Mouse (Mus musculus): ENCODE results near the gene Pcsk4. TPM values are rescaled to one million over a fixed set of nuclear protein-coding genes. Genes with fewer than 3 reads are reported as not detected.
A peak's percentile ranks its signal among the peaks of the same experiment; 100 is the strongest.
"Not testable (repeated sequence)": the region's sequence is repeated elsewhere in the genome, so short reads cannot be mapped to it uniquely, and the experiment has no call there.

The Pcsk4 gene
- polyA plus RNA-seq, 1 experiment from 2014 or later: 5.5 TPM

- Histone ChIP-seq H3K9me3 (no peaks in the 10 kb centered on the region; the same call in 1 of the 2 replicates), H3K27me3 (replicated peaks; ENCODE audit: low read depth, poor library complexity, severe bottlenecking) (peaks cover 100% of the 10 kb centered on the region), H3K36me3 (replicated peaks) (no peaks in the 10 kb centered on the region), H3K4me1 (peaks cover 28% of the 10 kb centered on the region), H3K4me3 (peak overlapping the region; percentile 45), H3K27ac (replicated peaks) (no peak overlapping the region)
- 7% methylated on average over 31 of the region's 31 CpGs for WGBS
- DNase-seq (ENCODE audit: low spot score): peak; percentile 59
Observed at GRCm38 (mm10) chr10:80357994-80358639, 28.8 kb upstream of the Pcsk4 start.

GRCm38 (mm10) chr10:80357336-80357735 is 28.0 kb upstream of the Pcsk4 start:
- Histone ChIP-seq H3K4me3 (peak overlapping the region; percentile 45), H3K27ac (replicated peaks) (no peak overlapping the region), H3K36me3 (replicated peaks) (no peaks in the 10 kb centered on the region), H3K27me3 (replicated peaks; ENCODE audit: low read depth, poor library complexity, severe bottlenecking) (peaks cover 100% of the 10 kb centered on the region), H3K4me1 (peaks cover 28% of the 10 kb centered on the region), H3K9me3 (no peaks in the 10 kb centered on the region; the same call in 1 of the 2 replicates)
- DNase-seq (ENCODE audit: low spot score): no peak
- WGBS: 41% methylated on average over 7 of the region's 7 CpGs

DNA sequence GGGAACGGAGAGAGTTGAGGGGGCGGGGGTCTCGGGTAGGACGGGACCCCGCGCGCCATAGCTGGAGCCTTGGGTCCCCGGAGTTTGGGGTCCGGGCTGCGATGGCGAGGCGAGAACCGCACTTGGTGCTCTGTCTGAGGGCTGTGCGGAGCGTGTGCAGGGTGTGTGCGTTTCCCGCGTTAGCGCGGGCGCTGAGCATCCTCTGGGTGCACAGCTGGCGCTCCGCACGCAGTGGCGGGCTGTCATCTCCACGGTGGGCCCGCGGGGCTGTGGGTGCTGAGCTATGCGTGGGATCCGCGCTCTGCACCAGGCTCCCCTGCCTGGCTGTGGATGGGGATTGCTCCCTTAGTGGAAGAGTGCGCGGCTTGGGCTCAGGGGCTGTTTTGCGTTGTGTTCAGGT is 27.4 kb upstream of the Pcsk4 start:
- Histone ChIP-seq H3K4me3 (peak overlapping the region; percentile 51), H3K4me1 (peaks cover 28% of the 10 kb centered on the region), H3K9me3 (no peaks in the 10 kb centered on the region), H3K27ac (replicated peaks) (no peak overlapping the region), H3K36me3 (replicated peaks) (no peaks in the 10 kb centered on the region), H3K27me3 (replicated peaks; ENCODE audit: low read depth, poor library complexity, severe bottlenecking) (peaks cover 100% of the 10 kb centered on the region)
- DNase-seq (ENCODE audit: low spot score): no peak
- 2% methylated on average over 34 of the region's 34 CpGs for WGBS

DNA sequence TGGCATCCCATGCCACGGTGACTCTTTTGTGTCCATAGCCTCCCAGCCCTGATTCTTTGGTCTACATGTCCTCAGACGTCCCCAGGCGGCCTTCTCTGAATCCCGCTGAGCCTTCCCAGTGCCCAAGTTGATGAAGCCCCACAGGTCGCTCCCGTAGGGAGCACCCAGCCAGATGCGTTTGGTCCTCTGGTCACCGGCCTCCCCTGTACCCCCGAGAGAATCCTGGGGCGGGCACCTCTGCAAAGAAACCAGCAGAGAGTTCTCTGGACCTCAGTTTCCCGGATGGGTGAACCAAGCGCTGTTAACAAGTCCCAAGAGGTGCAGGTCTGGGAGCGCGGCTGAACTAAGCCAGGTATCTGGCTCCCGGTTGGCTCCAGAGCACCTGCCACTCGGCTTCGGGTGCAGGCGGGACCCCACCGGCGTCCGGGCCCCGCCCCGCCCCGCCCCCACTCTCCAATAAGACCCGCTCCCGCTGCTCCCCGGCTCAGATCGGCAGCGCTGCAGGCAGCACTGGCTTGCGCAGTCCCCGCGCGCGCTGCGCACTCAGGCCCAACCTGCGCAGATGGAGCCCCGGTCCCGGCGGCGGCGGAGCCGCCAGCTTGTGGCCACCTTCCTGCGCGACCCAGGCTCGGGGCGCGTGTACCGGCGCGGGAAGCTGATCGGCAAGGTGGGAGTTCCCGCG is 26.8 kb upstream of the Pcsk4 start, which contains the start of gene Plk5:
TSS of gene Plk5 (plus strand) at position 459 of the 682 bp plus-strand sequence.
- DNase-seq (ENCODE audit: low spot score): peak; percentile 51
- Histone ChIP-seq H3K36me3 (replicated peaks) (no peaks in the 10 kb centered on the region), H3K4me1 (peaks cover 28% of the 10 kb centered on the region), H3K27me3 (replicated peaks; ENCODE audit: low read depth, poor library complexity, severe bottlenecking) (peaks cover 100% of the 10 kb centered on the region), H3K27ac (replicated peaks) (no peak within 1 kb of the TSS), H3K9me3 (no peaks in the 10 kb centered on the region), H3K4me3 (peak within 1 kb of the TSS; percentile 51)
- under 1% methylated on average over 53 of the region's 53 CpGs for WGBS

DNA sequence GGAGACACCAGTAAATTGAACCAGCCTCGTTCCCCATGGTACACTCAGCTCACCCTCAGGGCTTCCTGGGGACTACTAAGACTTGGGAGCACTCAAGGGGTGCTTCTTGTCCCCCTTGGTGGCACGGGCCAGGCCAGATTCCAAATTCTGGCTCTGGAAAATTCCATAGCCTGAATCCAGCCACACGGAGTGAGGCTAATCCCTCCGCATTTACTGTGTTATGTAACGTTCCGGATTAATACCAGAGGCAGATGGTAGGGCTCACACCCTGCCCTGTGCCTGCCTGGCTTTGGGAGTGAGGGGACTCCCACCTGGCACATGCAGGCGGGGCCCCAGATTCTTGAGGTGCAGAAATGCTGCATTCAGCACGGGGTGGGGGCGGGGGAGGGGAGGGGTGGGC is 26.1 kb upstream of the Pcsk4 start:
- 0 out of 2 replicates have a peak overlapping the region, but pooled peaks have one; percentile 51 for H3K4me3 ChIP-seq
- peaks cover 30% of the 10 kb centered on the region for H3K4me1 ChIP-seq
- no peak overlapping the region for H3K27ac ChIP-seq (replicated peaks)
- no peaks in the 10 kb centered on the region for H3K36me3 ChIP-seq (replicated peaks)
- WGBS: 7% methylated on average over 9 of the region's 9 CpGs
- H3K27me3 ChIP-seq (replicated peaks; ENCODE audit: low read depth, poor library complexity, severe bottlenecking): peaks cover 100% of the 10 kb centered on the region
- H3K9me3 ChIP-seq: no peaks in the 10 kb centered on the region
- no peak for DNase-seq (ENCODE audit: low spot score)

- peaks cover 100% of the 10 kb centered on the region for H3K27me3 ChIP-seq (replicated peaks; ENCODE audit: low read depth, poor library complexity, severe bottlenecking)
- no peaks in the 10 kb centered on the region for H3K9me3 ChIP-seq
- no peak for DNase-seq (ENCODE audit: low spot score)
- no peaks in the 10 kb centered on the region for H3K36me3 ChIP-seq (replicated peaks)
- WGBS: 68% methylated on average over 8 of the region's 8 CpGs
- peaks cover 44% of the 10 kb centered on the region for H3K4me1 ChIP-seq
- no peak overlapping the region for H3K27ac ChIP-seq (replicated peaks)
- no peak overlapping the region for H3K4me3 ChIP-seq
Observed at GRCm38 (mm10) chr10:80352727-80353126, 23.4 kb upstream of the Pcsk4 start.

GRCm38 (mm10) chr10:80351896-80352295 is 22.6 kb upstream of the Pcsk4 start:
- Histone ChIP-seq H3K27ac (replicated peaks) (no peak overlapping the region), H3K36me3 (replicated peaks) (no peaks in the 10 kb centered on the region), H3K4me3 (no peak overlapping the region), H3K4me1 (peaks cover 42% of the 10 kb centered on the region), H3K27me3 (replicated peaks; ENCODE audit: low read depth, poor library complexity, severe bottlenecking) (peaks cover 100% of the 10 kb centered on the region), H3K9me3 (no peaks in the 10 kb centered on the region)
- no peak for DNase-seq (ENCODE audit: low spot score)
- 26% methylated on average over 11 of the region's 11 CpGs for whole genome bisulfite sequencing

GRCm38 (mm10) chr10:80350292-80350691 is 21.0 kb upstream of the Pcsk4 start:
- Histone ChIP-seq H3K9me3 (no peaks in the 10 kb centered on the region), H3K27me3 (replicated peaks; ENCODE audit: low read depth, poor library complexity, severe bottlenecking) (peaks cover 100% of the 10 kb centered on the region), H3K27ac (replicated peaks) (no peak overlapping the region), H3K4me3 (peak overlapping the region; percentile 19; the same call in 1 of the 2 replicates), H3K4me1 (peaks cover 30% of the 10 kb centered on the region), H3K36me3 (replicated peaks) (no peaks in the 10 kb centered on the region)
- DNase-seq (ENCODE audit: low spot score): peak; percentile 90
- WGBS: 6% methylated on average over 7 of the region's 7 CpGs

- H3K9me3 ChIP-seq: no peaks in the 10 kb centered on the region
- H3K36me3 ChIP-seq (replicated peaks): no peaks in the 10 kb centered on the region
- peaks cover 100% of the 10 kb centered on the region for H3K27me3 ChIP-seq (replicated peaks; ENCODE audit: low read depth, poor library complexity, severe bottlenecking)
- 16% methylated on average over 26 of the region's 26 CpGs for WGBS
- peaks cover 39% of the 10 kb centered on the region for H3K4me1 ChIP-seq
- peak; percentile 41 for DNase-seq (ENCODE audit: low spot score)
- H3K4me3 ChIP-seq: peak overlapping the region; percentile 47
- H3K27ac ChIP-seq (replicated peaks): no peak overlapping the region
Observed at GRCm38 (mm10) chr10:80348981-80349380, 19.7 kb upstream of the Pcsk4 start.

- DNase-seq (ENCODE audit: low spot score): peak; percentile 80
- Histone ChIP-seq H3K4me1 (peaks cover 46% of the 10 kb centered on the region), H3K36me3 (replicated peaks) (no peaks in the 10 kb centered on the region), H3K9me3 (no peaks in the 10 kb centered on the region), H3K4me3 (peak within 1 kb of the TSS; percentile 47), H3K27me3 (replicated peaks; ENCODE audit: low read depth, poor library complexity, severe bottlenecking) (peaks cover 100% of the 10 kb centered on the region), H3K27ac (replicated peaks) (peak within 1 kb of the TSS; percentile 49; the same call in 1 of the 2 replicates)
- WGBS: under 1% methylated on average over 42 of the region's 42 CpGs
Observed at GRCm38 (mm10) chr10:80348244-80348781, 19.0 kb upstream of the Pcsk4 start, which contains the start of gene Adamtsl5. Gene Adamtsl5, minus strand, starts transcription at chr10:80348412.

DNA sequence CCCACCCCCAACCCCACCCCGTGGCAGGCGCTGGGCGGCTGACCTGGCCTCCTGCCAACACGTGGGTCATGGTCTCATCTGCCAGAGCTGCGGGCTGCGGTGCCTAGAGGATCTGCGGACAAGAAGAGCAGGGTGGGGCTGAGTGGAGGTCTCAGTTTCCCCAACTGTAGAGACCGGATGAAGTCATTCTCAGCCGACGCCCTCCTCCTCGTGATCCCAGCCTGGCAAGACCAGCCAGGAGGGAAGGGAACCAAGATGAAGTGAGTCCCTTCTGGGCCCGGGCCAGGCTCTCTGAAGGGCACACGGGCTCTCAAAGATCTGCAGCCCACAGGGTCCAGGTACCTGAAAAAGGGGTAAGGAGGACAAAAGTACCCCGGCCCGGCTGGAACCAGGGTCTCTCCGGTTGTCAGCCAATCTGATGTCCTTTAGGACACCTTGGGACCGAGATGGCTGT is 18.2 kb upstream of the Pcsk4 start:
- H3K4me3 ChIP-seq: peak overlapping the region; percentile 47
- no peaks in the 10 kb centered on the region for H3K36me3 ChIP-seq (replicated peaks)
- DNase-seq (ENCODE audit: low spot score): no peak
- peaks cover 100% of the 10 kb centered on the region for H3K27me3 ChIP-seq (replicated peaks; ENCODE audit: low read depth, poor library complexity, severe bottlenecking)
- no peak overlapping the region for H3K27ac ChIP-seq (replicated peaks)
- WGBS: 18% methylated on average over 17 of the region's 17 CpGs
- H3K9me3 ChIP-seq: no peaks in the 10 kb centered on the region
- peaks cover 53% of the 10 kb centered on the region for H3K4me1 ChIP-seq

DNA sequence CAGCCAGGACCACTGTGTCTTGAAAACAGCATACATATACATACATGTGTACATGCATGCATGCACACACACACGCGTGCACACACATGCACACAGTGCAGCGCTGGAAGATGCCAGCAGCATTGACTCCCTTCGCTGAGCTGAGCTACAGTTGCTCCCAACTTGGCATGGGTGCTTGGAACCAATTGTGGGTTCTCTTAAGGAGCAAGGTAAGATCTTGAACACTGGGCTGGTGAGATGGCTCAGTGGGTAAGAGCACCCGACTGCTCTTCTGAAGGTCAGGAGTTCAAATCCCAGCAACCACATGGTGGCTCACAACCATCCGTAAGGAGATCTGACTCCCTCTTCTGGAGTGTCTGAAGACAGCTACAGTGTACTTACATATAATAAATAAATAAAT is 16.6 kb upstream of the Pcsk4 start:
- not testable (repeated sequence) for H3K36me3 ChIP-seq (replicated peaks); H3K4me3 ChIP-seq; DNase-seq (ENCODE audit: low spot score); H3K9me3 ChIP-seq; H3K27ac ChIP-seq (replicated peaks)
- WGBS: 73% methylated on average over 6 of the region's 6 CpGs
- Histone ChIP-seq H3K27me3 (replicated peaks; ENCODE audit: low read depth, poor library complexity, severe bottlenecking) (peaks cover 100% of the 10 kb centered on the region), H3K4me1 (peaks cover 69% of the 10 kb centered on the region)

Measured in embryonic facial prominence, embryonic 10.5 days (tissue).